Comparison of ENCODE assay signal across 25 mouse cellular contexts in genomic region chr8:85788341-85788740, GRCm38 (mm10).
"Had no signal": no experiment of that assay in that cellular context is flagged by ENCODE, and none has a peak within 500 bp of the region (broad histone marks: within the 10 kb centered on the region; RNA-seq: fewer than 3 reads in every experiment).

No protein-coding gene starts in this region.

- H3K4me1 ChIP-seq: heart, embryonic 13.5 days; heart, embryonic 15.5 days; hindbrain, embryonic 13.5 days; hindbrain, embryonic 15.5 days; kidney, embryonic 15.5 days; limb, embryonic 13.5 days; limb, embryonic 15.5 days; liver, embryonic 12.5 days had no signal

- DNase-seq: gastrocnemius, postnatal 10 days; gastrocnemius, postnatal 25 days; heart, adult 11 months; heart, adult 2 months; heart, postnatal 14 days; heart, postnatal 36 days; kidney, adult 11 months; kidney, adult 2 months; kidney, postnatal 14 days; kidney, postnatal 36 days; layer of hippocampus, adult 9-11 months; layer of hippocampus, postnatal 36 days; left cerebral cortex, postnatal 4 days had no signal

- H3K9ac ChIP-seq: heart, embryonic 13.5 days; heart, embryonic 15.5 days; hindbrain, embryonic 13.5 days; hindbrain, embryonic 15.5 days; kidney, embryonic 15.5 days; limb, embryonic 13.5 days; limb, embryonic 15.5 days; liver, embryonic 12.5 days had no signal

- H3K27ac ChIP-seq: heart, adult 2 months; heart, embryonic 13.5 days; heart, embryonic 15.5 days; hindbrain, embryonic 13.5 days; hindbrain, embryonic 15.5 days; hindbrain, postnatal 0 days; kidney, embryonic 15.5 days; kidney, postnatal 0 days; limb, embryonic 13.5 days; limb, embryonic 15.5 days; liver, embryonic 12.5 days had no signal

- H3K9me3 ChIP-seq: heart, embryonic 13.5 days; heart, embryonic 15.5 days; hindbrain, embryonic 13.5 days; hindbrain, embryonic 15.5 days; kidney, embryonic 15.5 days; limb, embryonic 13.5 days; limb, embryonic 15.5 days; liver, embryonic 12.5 days had no signal

- H3K27me3 ChIP-seq: heart, embryonic 13.5 days; heart, embryonic 15.5 days; hindbrain, embryonic 13.5 days; hindbrain, embryonic 15.5 days; kidney, embryonic 15.5 days; limb, embryonic 13.5 days; limb, embryonic 15.5 days; liver, embryonic 12.5 days had no signal

- H3K4me3 ChIP-seq: heart, adult 2 months; heart, embryonic 13.5 days; heart, embryonic 15.5 days; hindbrain, embryonic 13.5 days; hindbrain, embryonic 15.5 days; kidney, embryonic 15.5 days; limb, embryonic 13.5 days; limb, embryonic 15.5 days; liver, embryonic 12.5 days had no signal

- H3K4me2 ChIP-seq: heart, embryonic 11.5 days; heart, embryonic 13.5 days; heart, embryonic 15.5 days; hindbrain, embryonic 13.5 days; hindbrain, embryonic 15.5 days; kidney, embryonic 15.5 days; limb, embryonic 13.5 days; limb, embryonic 15.5 days; liver, embryonic 12.5 days had no signal

- ATAC-seq: hindbrain, postnatal 0 days; intestine, embryonic 16.5 days; liver, embryonic 12.5 days had no signal

- H3K36me3 ChIP-seq: hindbrain, embryonic 15.5 days had no signal
